Mouse (Mus musculus) effector memory CD4-positive, alpha-beta T cell, adult 7 months (primary cell): Measurements from ENCODE around the gene Rps9. TPM values are rescaled to one million over a fixed set of nuclear protein-coding genes. Genes with fewer than 3 reads are reported as not detected.

Experiments
- polyA plus RNA-seq: library from polyadenylated mRNA; unstranded; fragments of 100-300 nt; shearing (Covaris generic); gene quantifications from one replicate; pipeline ENCODE4 v1.2.1, GENCODE M21; 2017

Rps9 gene
- 1,838 TPM for polyA plus RNA-seq

DNA sequence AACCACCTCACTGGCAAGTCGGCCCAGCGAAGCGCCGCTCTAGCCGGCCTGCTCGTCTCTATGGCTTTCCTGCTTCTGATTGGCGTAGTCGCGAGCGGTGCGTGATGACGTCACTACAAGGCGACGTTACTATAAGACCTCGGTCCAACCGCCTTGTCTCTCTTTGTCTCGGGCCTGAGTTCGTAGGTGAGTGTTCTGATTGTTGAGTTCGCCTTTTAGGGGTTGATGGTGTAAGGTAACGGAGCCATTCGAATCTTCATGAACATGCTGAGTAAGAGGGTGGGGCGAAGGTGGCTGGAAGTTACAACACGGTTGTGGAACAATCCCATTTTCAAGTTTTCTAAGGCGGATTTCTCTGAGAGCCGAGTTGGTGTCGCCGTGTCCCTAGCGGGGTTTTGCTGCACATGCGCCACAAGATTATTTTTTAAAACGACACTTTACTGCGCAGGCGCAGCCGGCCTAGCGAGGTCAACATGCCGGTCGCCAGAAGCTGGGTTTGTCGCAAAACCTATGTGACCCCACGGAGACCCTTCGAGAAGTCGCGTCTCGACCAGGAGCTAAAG lies at the start of gene Rps9:
Gene Rps9, plus strand, starts transcription at position 115 of the 563 bp plus-strand sequence.

DNA sequence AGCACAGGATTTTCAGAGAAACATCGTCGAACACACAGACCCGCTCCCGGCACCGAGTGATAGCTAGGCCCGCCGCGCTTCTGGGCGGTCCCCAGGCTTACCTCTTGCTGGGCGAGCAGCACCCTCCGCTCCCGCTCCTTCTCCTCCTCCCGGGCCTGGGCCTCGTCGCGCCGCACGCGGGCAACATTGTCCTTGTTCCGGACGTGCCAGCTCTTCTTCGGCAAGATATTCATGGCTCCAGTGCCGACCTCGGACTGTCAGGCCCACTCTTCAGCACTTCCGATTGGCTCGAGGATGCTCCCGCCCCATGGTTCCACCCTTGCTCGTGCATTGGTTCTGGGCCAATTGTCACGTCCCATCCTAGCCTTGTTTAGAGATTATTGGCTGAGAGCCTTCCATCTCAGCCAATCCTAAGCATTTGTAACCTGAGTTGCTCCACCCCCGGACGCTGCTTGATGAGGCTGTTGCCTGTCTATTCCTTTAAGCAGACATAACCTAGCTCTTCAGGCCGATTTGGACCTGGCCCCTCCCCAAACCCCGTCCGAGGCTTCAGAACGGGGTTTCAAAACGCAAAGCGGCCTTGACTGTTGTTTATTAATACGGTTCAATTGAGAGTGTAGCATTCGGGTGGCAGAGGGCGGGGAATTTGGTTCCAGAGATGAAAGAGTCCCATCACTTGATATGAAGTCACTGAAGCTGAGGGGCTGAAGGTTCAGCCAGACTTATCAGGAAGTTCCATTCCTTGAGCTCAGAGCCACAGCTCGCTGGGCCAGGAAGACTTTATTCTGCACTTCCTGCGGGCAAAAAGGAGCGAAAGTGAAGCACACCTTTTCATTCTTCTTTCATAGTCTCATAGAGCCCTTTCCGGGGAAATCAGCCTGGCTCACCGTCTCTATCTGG lies 38.3 kb upstream of the Rps9 start, which contains the start of gene Leng1:
Gene Leng1, minus strand, starts transcription at position 626 of the 900 bp plus-strand sequence.

GRCm38 (mm10) chr7:3677342-3677741 lies 26.5 kb upstream of the Rps9 start, which contains the start of gene Tmc4:
TSS of gene Tmc4 (minus strand) at chr7:3677553.

GRCm38 (mm10) chr7:3692382-3692986 lies 11.3 kb upstream of the Rps9 start, which contains the start of gene Tsen34:
TSS of gene Tsen34 (plus strand) at chr7:3692863.

DNA sequence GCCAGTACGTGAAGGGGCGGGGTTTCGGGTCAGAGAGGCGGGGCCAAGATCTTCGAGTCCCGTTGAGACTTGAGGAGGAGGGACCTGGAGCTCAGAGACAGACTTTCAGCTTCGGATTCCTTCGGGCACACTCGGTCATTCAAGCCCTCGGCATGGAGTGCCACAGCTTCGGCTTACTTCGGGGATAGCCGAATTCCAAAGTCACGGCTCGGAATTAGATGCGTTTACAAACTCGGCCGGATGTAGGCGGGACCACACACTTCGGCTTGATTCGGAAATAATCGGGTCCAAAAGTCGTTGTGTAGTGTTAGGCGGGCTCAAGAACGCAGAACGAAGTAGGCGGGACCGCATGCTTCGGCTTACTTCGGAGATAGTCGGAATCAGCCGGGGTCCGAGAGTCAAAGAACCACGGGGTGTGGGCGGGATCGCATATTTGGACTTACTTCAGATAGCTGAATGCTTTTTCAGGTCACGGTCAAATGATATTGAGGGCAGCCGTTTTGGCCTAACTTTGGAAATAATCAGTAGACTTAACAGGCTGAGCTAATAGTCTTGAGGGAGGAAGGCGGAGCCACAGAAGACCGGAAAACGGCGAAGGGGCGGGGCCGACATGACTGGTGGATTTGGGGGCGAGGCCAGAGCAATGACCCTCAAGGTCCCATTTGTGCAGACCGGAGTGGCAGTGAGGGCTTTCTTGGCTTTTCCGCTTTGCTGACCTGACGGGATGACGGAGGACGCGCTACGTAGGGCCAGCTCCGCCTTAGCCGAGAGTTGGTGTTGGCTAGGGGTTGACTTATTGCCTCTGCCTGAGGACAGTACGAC lies 10.6 kb upstream of the Rps9 start, which contains the start of gene Mboat7:
Gene Mboat7, minus strand, starts transcription at position 537 of the 822 bp plus-strand sequence.

GRCm38 (mm10) chr7:3720268-3720667 lies 16.5 kb downstream of the Rps9 start, which contains the start of gene Pirb:
TSS of gene Pirb (minus strand) at chr7:3720391.

Other genes starting within 250 kb of the Rps9 start
- 0.57 TPM for gene Tarm1, start 201.4 kb upstream of the Rps9 start, polyA plus RNA-seq
- gene Oscar, start 87.8 kb upstream of the Rps9 start, polyA plus RNA-seq: 0.21 TPM
- 347 TPM for gene Ndufa3, start 86.6 kb upstream of the Rps9 start, polyA plus RNA-seq
- 20.6 TPM for gene Tfpt, start 74.1 kb upstream of the Rps9 start, polyA plus RNA-seq
- 52.6 TPM for gene Prpf31, start 74.0 kb upstream of the Rps9 start, polyA plus RNA-seq
- gene Cnot3, start 58.7 kb upstream of the Rps9 start, polyA plus RNA-seq: 70.8 TPM
- 31.5 TPM for gene Leng1, start 38.2 kb upstream of the Rps9 start, polyA plus RNA-seq
- 3.4 TPM for gene Tmc4, start 26.4 kb upstream of the Rps9 start, polyA plus RNA-seq
- 10.8 TPM for gene Tsen34, start 11.1 kb upstream of the Rps9 start, polyA plus RNA-seq
- 46.3 TPM for gene Mboat7, start 10.5 kb upstream of the Rps9 start, polyA plus RNA-seq
- 0.62 TPM for gene Pirb, start 16.4 kb downstream of the Rps9 start, polyA plus RNA-seq
- not detected for gene Gm15448, start 121.7 kb downstream of the Rps9 start, polyA plus RNA-seq
- not detected for gene Pira2, start 141.1 kb downstream of the Rps9 start, polyA plus RNA-seq
- not detected for gene Gm14548, start 194.1 kb downstream of the Rps9 start, polyA plus RNA-seq
- 0.15 TPM for gene Lilra6, start 211.5 kb downstream of the Rps9 start, polyA plus RNA-seq